Mouse (Mus musculus) neural tube, embryonic 10.5 days (tissue): ENCODE results near the gene Cdyl2.
A peak's percentile ranks its signal among the peaks of the same experiment; 100 is the strongest.

ENCODE experiments used
- DNase-seq: peaks from one replicate; pipeline ENCODE4 v3.0.0-alpha.2; 2017; ENCODE audit warnings: low spot score; ENCODE audit errors: extremely low spot score

The Cdyl2 gene

GRCm38 (mm10) chr8:116732684-116733647 lies at the start of gene Cdyl2:
TSS of gene Cdyl2 (minus strand) at chr8:116732991.
- peak; percentile 79 for DNase-seq

DNA sequence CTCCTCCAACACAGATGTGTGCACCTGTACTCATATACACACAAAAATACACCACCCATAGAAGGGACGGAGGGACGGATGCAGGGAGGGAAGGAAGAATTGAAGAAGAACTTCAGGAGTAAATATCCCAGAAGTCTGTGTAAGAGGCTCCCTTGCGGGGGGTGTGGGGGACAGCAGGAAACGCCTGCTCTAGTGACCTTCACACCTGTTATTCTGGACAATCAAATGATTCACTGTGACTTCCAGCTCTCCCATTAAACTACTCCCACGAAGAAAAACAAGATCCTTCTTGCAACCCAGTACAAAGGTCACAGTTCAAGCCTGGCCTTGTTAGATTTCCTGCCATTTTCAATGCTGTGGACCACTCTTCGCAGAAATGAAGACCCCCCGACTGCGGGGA lies 47.8 kb upstream of the Cdyl2 start:
- no peak for DNase-seq

DNA sequence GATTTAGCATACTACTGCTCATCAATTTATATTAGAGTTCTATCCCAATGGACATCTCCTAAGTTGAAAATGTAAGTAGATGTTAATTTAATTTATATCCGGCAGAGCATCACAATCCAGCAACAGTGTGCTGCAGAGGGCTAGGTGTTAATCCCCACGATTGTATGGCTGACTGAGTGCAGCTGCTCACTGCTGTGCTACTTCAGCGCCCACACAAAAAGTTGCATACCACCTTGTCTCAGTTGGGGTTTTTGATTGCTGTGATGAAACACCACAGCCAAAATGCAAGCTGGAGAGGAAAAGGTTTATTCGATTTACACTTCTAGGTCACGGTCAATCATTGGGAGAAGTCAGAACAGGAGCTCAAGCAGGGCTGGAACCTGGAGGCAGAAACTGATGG lies 41.4 kb upstream of the Cdyl2 start:
- DNase-seq: no peak

DNA sequence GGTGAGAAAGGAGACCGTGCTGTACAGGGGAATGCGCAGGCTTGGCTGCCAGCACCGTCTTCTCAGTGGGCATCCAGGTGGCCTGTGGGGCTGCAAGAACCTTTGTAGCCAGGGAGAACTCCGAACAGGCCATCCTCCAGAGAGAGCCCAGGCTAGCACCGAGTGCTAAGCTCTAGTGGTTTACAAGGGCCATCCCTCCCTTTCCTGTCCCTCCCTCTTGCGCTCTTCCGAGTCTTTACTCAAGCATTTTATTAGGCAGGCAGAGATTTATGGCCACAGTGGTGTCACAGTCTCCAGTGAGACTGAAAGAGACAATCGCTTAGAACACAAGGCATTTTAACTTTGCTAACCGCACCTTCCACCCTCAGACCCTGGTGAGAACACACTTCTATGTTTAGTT lies 39.9 kb upstream of the Cdyl2 start:
- no peak for DNase-seq

DNA sequence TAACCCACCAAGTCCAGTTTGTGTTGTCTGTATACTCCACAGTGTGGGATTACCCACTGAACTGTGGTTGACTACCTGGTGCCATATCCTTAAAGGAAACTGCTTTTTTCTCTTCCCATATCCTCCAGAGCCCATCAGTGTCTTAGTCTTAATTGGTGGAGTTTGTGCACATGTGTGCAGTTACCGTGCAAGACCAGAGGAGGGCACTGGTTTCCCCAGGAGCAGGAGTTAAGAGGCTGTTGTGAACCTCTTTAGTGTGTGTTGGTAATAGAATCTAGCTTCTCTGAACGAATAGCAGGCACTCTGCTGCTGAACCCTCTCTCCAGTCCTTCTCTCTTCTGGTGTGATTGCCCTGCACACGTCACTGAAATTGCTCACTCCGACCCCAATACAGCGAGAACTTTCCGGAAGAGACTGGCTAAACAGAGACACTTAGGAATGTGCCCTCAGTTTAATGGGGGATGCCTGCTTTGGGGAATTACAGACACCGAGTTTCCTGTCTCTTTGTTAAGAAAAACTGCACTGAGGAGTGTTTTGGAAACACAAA lies 39.1 kb upstream of the Cdyl2 start:
- no peak for DNase-seq

DNA sequence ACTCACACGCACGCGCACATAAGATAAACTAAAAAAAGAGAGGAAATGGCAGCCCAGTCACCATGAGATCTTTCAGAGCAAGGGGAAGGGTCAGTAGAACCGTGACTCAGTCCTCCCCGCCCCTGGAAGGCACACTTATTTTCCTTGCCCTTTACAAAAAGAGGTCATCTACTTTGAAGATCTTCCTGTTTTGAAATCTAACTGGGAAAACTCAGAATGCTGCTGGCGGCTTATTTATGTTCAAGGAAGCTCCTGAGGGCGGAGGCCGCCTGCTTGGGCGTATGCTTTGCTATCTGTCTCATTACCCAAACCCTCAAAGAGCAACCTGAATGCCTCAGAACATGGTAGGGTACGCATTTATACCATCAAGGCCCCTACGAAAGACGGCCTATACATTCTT lies 38.0 kb upstream of the Cdyl2 start:
- no peak for DNase-seq

DNA sequence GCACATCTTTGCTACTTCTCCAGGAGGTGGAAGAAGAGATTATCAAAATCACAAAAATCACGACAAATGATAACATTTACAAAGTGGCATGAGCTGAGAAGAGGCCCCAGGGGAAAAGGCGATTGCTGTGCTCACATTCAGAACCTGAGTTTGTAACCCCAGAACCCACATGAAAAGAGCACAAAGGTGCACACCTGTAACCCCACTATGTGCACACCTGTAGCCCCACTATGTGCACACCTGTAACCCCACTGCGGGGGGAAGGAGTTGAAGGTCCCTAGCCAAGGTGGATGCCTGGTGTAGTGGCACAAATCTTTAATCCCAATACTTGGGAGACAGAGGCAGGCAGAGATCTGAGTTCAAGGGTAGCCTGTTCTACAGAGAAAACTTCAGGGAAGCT lies 23.4 kb upstream of the Cdyl2 start:
- DNase-seq: no peak

- peak; percentile 33 for DNase-seq
Measured at GRCm38 (mm10) chr8:116755557-116755956, 22.8 kb upstream of the Cdyl2 start.

GRCm38 (mm10) chr8:116740726-116741125 lies 7.9 kb upstream of the Cdyl2 start:
- no peak for DNase-seq

GRCm38 (mm10) chr8:116735306-116735705 lies 2.5 kb upstream of the Cdyl2 start:
- DNase-seq: no peak

- no peak for DNase-seq
Measured at GRCm38 (mm10) chr8:116734176-116734575, 1.4 kb upstream of the Cdyl2 start.

- no peak for DNase-seq
Measured at GRCm38 (mm10) chr8:116733648-116734014, 840 bp upstream of the Cdyl2 start.

- peak; percentile 23 for DNase-seq
Measured at GRCm38 (mm10) chr8:116731976-116732683, 661 bp downstream of the Cdyl2 start.

GRCm38 (mm10) chr8:116721451-116721850 lies 11.3 kb downstream of the Cdyl2 start:
- DNase-seq: no peak

- no peak for DNase-seq
Measured at GRCm38 (mm10) chr8:116707496-116707895, 25.3 kb downstream of the Cdyl2 start.

GRCm38 (mm10) chr8:116702501-116702900 lies 30.3 kb downstream of the Cdyl2 start:
- no peak for DNase-seq

GRCm38 (mm10) chr8:116692931-116693330 lies 39.9 kb downstream of the Cdyl2 start:
- no peak for DNase-seq

- no peak for DNase-seq
Measured at GRCm38 (mm10) chr8:116689741-116690140, 43.0 kb downstream of the Cdyl2 start.

GRCm38 (mm10) chr8:116676174-116676573 lies 56.6 kb downstream of the Cdyl2 start:
- no peak for DNase-seq

GRCm38 (mm10) chr8:116673966-116674805 lies 58.6 kb downstream of the Cdyl2 start:
- DNase-seq: peak; percentile 9

- DNase-seq: no peak
Measured at GRCm38 (mm10) chr8:116673493-116673892, 59.3 kb downstream of the Cdyl2 start.
